Mouse (Mus musculus): ENCODE results near the gene Aebp1. TPM values are rescaled to one million over a fixed set of nuclear protein-coding genes. Genes with fewer than 3 reads are reported as not detected.

The Aebp1 gene
- polyA plus RNA-seq, 1 experiment from 2014 or later = 36.4 TPM

DNA sequence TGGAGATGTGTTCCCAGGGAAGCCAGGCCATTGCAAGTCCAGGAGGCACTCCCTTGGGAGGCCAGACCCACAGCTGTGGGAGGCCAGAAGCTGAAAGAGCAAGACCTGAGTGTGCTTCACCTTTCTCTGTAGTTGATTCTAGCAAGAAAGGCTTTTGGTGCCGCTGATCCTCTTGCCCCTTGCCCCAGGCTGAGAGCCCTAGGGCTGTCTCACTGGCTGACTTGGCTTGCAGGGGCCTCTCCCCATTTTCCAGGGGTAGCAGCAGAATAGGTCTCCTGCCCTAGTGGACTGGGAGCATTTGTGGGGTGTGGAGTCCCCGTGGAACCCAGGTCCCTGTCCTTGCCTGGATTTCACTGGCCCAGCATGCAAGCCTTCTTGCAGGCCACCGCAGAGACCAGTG is 39.6 kb downstream of the Aebp1 start:
- Histone ChIP-seq H3K9me3 (no peaks in the 10 kb centered on the region), H3K27ac (peak overlapping the region; percentile 45), H3K4me2 (replicated peaks) (peak overlapping the region; percentile 70), H3K9ac (peak overlapping the region; percentile 48), H3K27me3 (replicated peaks) (no peaks in the 10 kb centered on the region), H3K36me3 (no peaks in the 10 kb centered on the region), H3K4me1 (replicated peaks) (peaks cover 37% of the 10 kb centered on the region), H3K4me3 (replicated peaks) (peak overlapping the region; percentile 34; the same call in 1 of the 2 replicates)
- ATAC-seq = no peak
- WGBS = 38% methylated on average over 3 of the region's 3 CpGs

DNA sequence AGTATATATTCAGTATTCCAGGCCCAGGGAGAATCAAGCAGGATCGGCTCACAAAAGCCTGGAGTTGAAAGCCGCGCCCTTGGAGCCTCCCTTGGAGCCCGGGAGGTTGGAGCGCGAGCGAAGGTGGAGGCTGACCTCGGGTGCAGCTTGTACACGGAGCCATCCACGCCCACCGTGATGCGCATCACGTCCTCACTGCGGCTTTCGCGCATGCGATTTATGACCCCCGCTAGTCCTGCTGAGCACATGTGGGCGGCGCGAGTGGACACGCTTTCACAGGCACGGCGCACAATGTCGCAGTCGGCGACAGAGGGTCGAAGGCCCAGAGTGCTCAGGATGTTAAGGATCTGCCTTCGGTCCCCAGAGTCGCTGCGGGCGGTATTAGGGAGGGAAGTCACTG is 40.2 kb downstream of the Aebp1 start:
- peak overlapping the region; percentile 34 for H3K4me3 ChIP-seq (replicated peaks)
- peaks cover 37% of the 10 kb centered on the region for H3K4me1 ChIP-seq (replicated peaks)
- H3K9ac ChIP-seq = peak overlapping the region; percentile 48
- H3K27ac ChIP-seq = peak overlapping the region; percentile 45
- H3K36me3 ChIP-seq = no peaks in the 10 kb centered on the region
- no peaks in the 10 kb centered on the region for H3K9me3 ChIP-seq
- WGBS = under 1% methylated on average over 32 of the region's 32 CpGs
- ATAC-seq = peak; percentile 80
- no peaks in the 10 kb centered on the region for H3K27me3 ChIP-seq (replicated peaks)
- peak overlapping the region; percentile 70 for H3K4me2 ChIP-seq (replicated peaks)

DNA sequence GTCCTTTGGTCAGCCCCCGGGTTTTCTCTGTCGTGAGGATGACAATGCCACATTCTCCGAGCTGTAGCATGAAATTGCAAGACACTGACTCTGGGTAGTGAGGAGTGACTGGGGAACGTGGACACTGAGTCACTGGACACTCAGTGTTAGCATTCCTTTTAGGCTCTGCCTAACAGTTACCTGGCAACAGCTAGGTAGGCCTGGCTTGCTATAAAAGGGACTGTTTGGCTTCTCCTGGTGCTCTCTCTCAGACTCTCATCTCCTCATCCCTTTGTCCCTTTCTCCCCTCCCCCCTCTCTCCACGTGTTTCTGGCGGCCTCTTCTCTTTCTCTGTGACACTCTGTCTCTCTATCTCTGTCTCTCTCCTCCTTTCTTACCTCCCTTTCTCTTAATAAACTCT is 40.6 kb downstream of the Aebp1 start:
- no peaks in the 10 kb centered on the region for H3K36me3 ChIP-seq
- H3K4me1 ChIP-seq (replicated peaks) = peaks cover 33% of the 10 kb centered on the region
- H3K9me3 ChIP-seq = no peaks in the 10 kb centered on the region
- peak overlapping the region; percentile 70 for H3K4me2 ChIP-seq (replicated peaks)
- peak; percentile 15 for ATAC-seq
- peak overlapping the region; percentile 48 for H3K9ac ChIP-seq
- no peaks in the 10 kb centered on the region for H3K27me3 ChIP-seq (replicated peaks)
- peak overlapping the region; percentile 45; the same call in 1 of the 2 replicates for H3K27ac ChIP-seq
- peak overlapping the region; percentile 34 for H3K4me3 ChIP-seq (replicated peaks)
- WGBS = 19% methylated on average over 6 of the region's 6 CpGs

DNA sequence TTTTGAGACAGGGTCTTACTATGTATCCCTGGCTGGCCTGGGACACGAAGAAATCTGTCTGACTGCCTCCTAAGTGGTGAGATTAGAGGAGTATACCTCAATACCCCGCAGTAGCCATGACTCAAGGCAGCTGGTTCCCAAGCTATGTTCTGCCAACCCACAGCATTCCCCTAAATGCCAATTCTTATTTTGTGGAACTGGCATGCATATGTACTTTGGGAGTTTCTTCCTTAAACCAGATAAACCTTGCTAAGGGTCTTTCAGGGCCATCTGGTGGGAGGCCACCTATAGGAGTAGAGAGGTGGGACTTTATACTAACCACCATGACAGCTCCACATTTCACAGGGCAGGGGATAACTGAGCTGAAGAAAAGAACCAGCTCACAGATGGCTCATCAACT is 42.1 kb downstream of the Aebp1 start:
- no peak overlapping the region for H3K4me2 ChIP-seq (replicated peaks)
- H3K9ac ChIP-seq = no peak overlapping the region
- no peak for ATAC-seq
- no peaks in the 10 kb centered on the region for H3K36me3 ChIP-seq
- H3K27ac ChIP-seq = no peak overlapping the region
- 76% methylated on average over 2 of the region's 2 CpGs for WGBS
- no peaks in the 10 kb centered on the region for H3K27me3 ChIP-seq (replicated peaks)
- peaks cover 21% of the 10 kb centered on the region for H3K4me1 ChIP-seq (replicated peaks)
- no peak overlapping the region for H3K4me3 ChIP-seq (replicated peaks)
- H3K9me3 ChIP-seq = no peaks in the 10 kb centered on the region

DNA sequence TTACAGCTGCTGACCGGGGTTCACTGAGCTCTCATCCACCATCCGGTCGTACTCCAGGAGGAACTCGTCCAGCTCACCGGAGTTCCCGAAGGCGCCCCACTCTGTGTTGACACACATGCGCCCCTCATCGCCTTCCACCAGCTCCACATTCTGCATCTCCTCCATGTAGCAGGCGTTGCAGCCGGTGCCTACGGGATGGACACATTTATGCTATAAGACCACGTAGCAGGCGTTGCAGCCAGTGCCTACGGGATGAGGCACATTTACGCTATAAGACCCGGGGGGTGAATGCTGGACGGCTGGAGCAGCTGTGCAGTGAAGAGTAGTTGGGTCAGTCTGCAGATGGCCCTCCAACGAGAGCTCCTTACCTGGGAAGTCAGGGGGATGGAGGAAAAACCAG is 42.6 kb downstream of the Aebp1 start:
- no peak overlapping the region for H3K4me3 ChIP-seq (replicated peaks)
- H3K36me3 ChIP-seq = no peaks in the 10 kb centered on the region
- WGBS = 74% methylated on average over 19 of the region's 19 CpGs
- H3K9me3 ChIP-seq = no peaks in the 10 kb centered on the region
- H3K9ac ChIP-seq = no peak overlapping the region
- no peaks in the 10 kb centered on the region for H3K27me3 ChIP-seq (replicated peaks)
- H3K27ac ChIP-seq = no peak overlapping the region
- peaks cover 21% of the 10 kb centered on the region for H3K4me1 ChIP-seq (replicated peaks)
- ATAC-seq = no peak
- no peak overlapping the region for H3K4me2 ChIP-seq (replicated peaks)

DNA sequence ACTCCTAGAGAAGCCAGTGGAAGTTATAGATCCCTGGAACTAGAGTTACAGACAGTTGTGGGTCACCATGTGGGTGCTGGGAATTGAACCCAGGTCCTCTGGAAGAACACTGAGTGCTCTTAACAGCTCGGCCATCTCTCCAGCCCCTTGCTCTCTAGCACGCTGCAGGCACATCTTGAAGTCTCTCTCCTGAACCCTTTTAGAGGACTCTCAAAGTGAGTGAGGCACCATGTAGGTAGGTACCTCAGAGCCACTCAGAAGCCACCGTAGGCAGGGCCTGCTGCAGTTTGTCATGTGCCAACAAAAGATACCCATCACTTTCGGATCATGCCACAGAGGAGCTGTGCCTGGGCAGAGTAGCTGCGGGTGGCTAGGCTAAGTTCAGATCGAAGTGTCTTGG is 43.1 kb downstream of the Aebp1 start:
- Histone ChIP-seq H3K9ac (no peak overlapping the region), H3K4me2 (replicated peaks) (no peak overlapping the region), H3K4me3 (replicated peaks) (no peak overlapping the region), H3K4me1 (replicated peaks) (peaks cover 21% of the 10 kb centered on the region), H3K36me3 (no peaks in the 10 kb centered on the region), H3K27ac (no peak overlapping the region), H3K9me3 (no peaks in the 10 kb centered on the region), H3K27me3 (replicated peaks) (no peaks in the 10 kb centered on the region)
- 95% methylated on average over 6 of the region's 6 CpGs for WGBS
- no peak for ATAC-seq

DNA sequence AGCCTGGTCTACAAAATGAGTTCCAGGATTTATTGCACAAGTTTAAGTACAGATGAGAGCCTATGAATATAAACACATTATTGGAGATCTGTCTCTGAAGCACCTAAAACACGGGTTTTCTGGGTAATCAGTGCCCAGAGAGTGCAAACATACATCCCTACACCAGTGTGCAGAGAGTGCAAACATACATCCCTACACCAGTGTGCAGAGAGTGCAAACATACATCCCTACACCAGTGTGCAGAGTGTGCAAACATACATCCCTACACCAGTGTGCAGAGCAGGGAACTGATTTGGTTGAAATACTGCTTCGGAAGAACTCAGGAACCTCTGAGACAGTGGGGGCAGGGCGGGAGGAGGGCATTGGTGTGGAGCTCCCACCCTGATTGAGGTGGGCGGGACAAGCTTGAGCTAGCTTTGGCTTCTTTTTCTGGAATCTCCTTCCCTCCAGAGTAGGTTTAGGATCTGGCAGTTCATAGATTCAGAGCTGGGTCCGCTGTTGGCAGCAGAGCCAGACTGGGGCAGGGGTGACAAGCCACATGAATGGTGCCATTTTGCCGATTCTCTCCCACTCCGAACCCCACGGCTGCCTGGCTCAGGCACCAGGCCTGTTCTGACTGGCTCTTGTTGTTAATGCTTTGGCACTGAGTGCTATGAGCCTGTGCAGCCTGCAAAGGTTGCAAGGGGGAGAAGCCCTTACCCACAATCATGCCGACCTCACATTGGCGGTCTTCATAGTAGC is 44.2 kb downstream of the Aebp1 start:
- 85% methylated on average over 10 of the region's 10 CpGs for WGBS
- Histone ChIP-seq H3K27me3 (replicated peaks) (no peaks in the 10 kb centered on the region), H3K9ac (no peak overlapping the region), H3K9me3 (no peaks in the 10 kb centered on the region), H3K4me2 (replicated peaks) (no peak overlapping the region), H3K36me3 (no peaks in the 10 kb centered on the region), H3K4me3 (replicated peaks) (no peak overlapping the region), H3K27ac (no peak overlapping the region), H3K4me1 (replicated peaks) (peaks cover 18% of the 10 kb centered on the region)
- ATAC-seq = no peak

DNA sequence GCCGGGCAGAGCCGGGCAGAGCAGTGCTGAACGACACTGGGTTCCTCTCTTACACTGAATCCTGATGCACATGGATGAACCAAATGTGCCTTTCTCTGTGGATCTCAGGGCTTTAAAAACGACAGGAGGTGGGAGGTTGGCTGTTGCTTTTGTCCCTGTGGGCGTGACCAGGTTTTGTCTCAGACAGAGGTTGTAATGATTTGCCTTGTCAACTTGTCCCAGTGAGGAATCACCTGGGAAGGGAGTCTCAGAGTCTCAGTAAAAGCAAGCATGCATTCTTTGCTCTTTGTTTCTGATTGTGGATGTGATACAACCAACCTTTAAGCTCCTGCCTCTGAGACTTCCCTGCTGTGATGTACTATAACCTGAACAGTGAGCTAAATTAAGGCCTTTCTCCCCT is 45.3 kb downstream of the Aebp1 start:
- Histone ChIP-seq H3K36me3 (no peaks in the 10 kb centered on the region), H3K27me3 (replicated peaks) (no peaks in the 10 kb centered on the region), H3K4me1 (replicated peaks) (peaks cover 7% of the 10 kb centered on the region), H3K9me3 (no peaks in the 10 kb centered on the region), H3K27ac (no peak overlapping the region), H3K4me3 (replicated peaks) (no peak overlapping the region), H3K4me2 (replicated peaks) (no peak overlapping the region), H3K9ac (no peak overlapping the region)
- ATAC-seq = no peak
- WGBS = 63% methylated on average over 5 of the region's 5 CpGs

DNA sequence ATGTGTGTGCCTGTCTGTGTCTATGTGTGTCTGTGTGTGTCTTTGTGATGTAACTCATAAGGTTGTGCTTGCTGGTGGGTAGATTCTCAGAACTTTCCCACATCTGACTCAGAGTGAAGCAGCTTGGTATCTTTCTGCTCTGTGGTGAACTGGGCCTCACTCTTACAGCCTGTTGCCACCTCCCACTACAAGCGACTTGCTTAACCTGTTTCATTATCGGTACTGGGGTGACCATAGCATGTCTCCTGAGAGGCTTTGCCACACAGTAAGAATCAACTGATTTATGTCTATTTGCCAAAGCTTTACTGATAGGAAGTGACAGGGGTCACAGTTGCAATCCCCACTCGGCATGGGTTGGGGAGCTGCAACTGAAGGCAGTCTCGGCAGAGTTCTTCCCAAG is 46.9 kb downstream of the Aebp1 start:
- peak; percentile 91 for ATAC-seq
- Histone ChIP-seq H3K36me3 (no peaks in the 10 kb centered on the region), H3K9me3 (no peaks in the 10 kb centered on the region), H3K4me3 (replicated peaks) (no peak overlapping the region), H3K9ac (no peak overlapping the region), H3K4me1 (replicated peaks) (peaks cover 6% of the 10 kb centered on the region; the same call in 1 of the 2 replicates), H3K27ac (peak overlapping the region; percentile 62), H3K27me3 (replicated peaks) (no peaks in the 10 kb centered on the region), H3K4me2 (replicated peaks) (0 out of 2 replicates have a peak overlapping the region, but pooled peaks have one; percentile 4)
- 44% methylated on average over 4 of the region's 4 CpGs for WGBS

DNA sequence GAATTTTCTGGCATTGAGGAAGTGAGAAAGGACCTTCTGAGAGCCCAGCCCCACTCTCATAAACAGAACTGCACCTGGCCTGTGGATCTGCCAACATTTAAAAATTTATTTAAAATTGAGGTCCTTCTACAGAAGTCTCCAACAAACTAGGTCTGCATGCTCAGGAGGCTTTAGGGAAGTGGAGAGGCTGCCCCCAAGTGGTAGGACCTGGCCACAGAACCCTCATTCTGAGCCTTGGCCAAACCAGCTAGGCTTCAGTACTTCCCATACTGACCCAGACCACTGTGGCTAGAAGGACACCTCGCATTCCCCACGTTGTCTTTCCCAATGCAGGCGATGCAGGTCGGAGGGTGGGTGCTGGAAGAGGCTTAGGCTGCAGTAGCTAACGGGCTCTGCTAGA is 50.9 kb downstream of the Aebp1 start:
- Histone ChIP-seq H3K9ac (no peak overlapping the region), H3K4me3 (replicated peaks) (no peak overlapping the region), H3K9me3 (no peaks in the 10 kb centered on the region), H3K36me3 (no peaks in the 10 kb centered on the region), H3K27me3 (replicated peaks) (no peaks in the 10 kb centered on the region), H3K27ac (no peak overlapping the region), H3K4me1 (replicated peaks) (peaks cover 2% of the 10 kb centered on the region; the same call in 1 of the 2 replicates), H3K4me2 (replicated peaks) (no peak overlapping the region)
- no peak; the same call in 1 of the 2 replicates for ATAC-seq
- WGBS = 30% methylated on average over 5 of the region's 5 CpGs

DNA sequence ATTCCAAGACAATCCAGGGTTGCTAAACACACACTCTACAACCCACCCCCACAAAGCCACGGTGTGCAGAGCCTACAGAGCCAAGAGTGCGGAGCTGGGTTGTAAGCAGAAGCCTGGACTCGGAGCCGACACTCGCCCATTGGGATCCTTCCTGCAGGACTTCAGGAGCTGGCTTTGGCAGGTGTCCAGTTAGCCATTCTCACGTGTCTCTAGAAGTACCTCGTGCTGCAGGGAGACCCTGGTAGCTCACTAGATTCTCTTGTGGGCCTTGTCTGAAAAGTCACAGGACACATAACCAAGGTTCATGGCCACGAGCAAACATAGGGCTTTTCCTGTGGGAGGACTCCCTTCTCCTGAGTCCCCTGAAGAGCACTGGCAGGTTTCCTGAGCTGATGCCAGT is 51.5 kb downstream of the Aebp1 start:
- Histone ChIP-seq H3K4me2 (replicated peaks) (no peak overlapping the region), H3K9me3 (no peaks in the 10 kb centered on the region), H3K27ac (no peak overlapping the region), H3K9ac (no peak overlapping the region), H3K36me3 (no peaks in the 10 kb centered on the region), H3K27me3 (replicated peaks) (no peaks in the 10 kb centered on the region), H3K4me3 (replicated peaks) (no peak overlapping the region), H3K4me1 (replicated peaks) (peaks cover 2% of the 10 kb centered on the region; the same call in 1 of the 2 replicates)
- ATAC-seq = no peak
- 72% methylated on average over 8 of the region's 8 CpGs for WGBS

DNA sequence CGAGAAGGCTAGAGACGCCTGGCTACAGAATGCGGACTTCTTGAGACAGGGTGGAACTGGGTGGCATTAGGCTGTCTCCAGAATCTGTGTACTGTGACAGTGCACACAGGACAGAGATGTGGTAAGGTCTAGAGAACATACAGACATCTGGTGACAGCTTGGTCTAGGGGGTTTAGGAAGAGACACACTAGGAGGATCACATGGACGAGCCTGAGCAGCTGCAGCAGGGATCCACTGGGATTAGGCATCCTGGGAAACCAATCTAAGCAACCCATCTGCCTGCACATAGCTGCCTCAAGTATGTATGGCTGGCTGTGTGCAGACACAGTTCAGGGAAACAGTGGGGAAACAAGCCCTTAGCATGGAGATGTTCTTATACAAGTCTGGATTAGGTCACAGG is 52.2 kb downstream of the Aebp1 start:
- H3K4me3 ChIP-seq (replicated peaks) = no peak overlapping the region
- peaks cover 2% of the 10 kb centered on the region; the same call in 1 of the 2 replicates for H3K4me1 ChIP-seq (replicated peaks)
- 84% methylated on average over 4 of the region's 4 CpGs for WGBS
- H3K27ac ChIP-seq = no peak overlapping the region
- H3K36me3 ChIP-seq = no peaks in the 10 kb centered on the region
- no peaks in the 10 kb centered on the region for H3K9me3 ChIP-seq
- no peak for ATAC-seq
- no peak overlapping the region for H3K9ac ChIP-seq
- H3K4me2 ChIP-seq (replicated peaks) = no peak overlapping the region
- no peaks in the 10 kb centered on the region for H3K27me3 ChIP-seq (replicated peaks)

DNA sequence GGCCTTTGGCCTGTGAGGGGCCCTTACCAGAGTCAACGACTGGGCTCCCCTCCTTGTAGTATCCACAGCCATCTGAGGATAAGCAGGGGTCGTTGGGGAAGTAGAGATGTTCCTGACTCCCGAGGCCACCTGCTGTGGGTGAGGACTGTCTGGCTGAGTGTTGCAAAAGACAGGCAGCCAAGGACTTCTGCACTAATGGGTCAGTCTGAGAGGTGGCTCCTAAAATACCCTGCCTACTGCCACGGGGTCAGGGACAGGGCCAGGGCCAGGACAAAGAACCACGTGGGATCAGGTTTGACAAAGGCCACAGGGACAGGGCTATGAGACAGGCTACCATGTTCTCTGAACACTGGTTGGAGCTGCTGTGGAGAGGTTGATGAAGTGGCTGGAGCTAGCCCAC is 53.2 kb downstream of the Aebp1 start:
- Histone ChIP-seq H3K9ac (no peak overlapping the region), H3K4me2 (replicated peaks) (no peak overlapping the region), H3K9me3 (no peaks in the 10 kb centered on the region), H3K27ac (no peak overlapping the region), H3K27me3 (replicated peaks) (no peaks in the 10 kb centered on the region), H3K4me1 (replicated peaks) (peaks cover 2% of the 10 kb centered on the region; the same call in 1 of the 2 replicates), H3K36me3 (no peaks in the 10 kb centered on the region), H3K4me3 (replicated peaks) (no peak overlapping the region)
- no peak for ATAC-seq
- WGBS = 61% methylated on average over 5 of the region's 5 CpGs
